In the genomic region with DNA sequence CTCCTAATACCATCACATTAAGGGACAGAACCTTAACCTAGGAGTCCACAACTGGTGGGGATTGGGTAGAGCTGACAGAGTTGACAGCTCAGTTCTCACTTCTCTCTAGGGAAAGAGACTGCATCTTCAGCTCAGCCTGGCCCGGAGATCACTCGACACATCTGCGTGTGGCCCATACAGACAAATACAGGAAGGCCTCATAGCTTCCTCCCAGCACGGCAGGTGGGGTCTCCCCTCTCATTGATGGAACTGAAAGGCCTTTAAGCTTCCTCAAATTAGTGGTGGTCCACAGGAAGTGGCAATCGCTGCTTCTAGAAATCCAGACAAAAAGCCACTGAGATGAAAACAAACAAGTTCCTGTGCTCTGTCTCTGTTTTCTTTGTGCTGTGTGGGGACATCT, we compare ENCODE assay signal across 14 mouse cellular contexts.
A peak's percentile ranks its signal among the peaks of the same experiment; 100 is the strongest.
DNase-seq lines count a peak whose midpoint lies in the region; ATAC-seq lines count a peak whose summit lies in the region.
"Had no signal": no experiment of that assay in that cellular context is flagged by ENCODE, and none has a peak within 500 bp of the region (broad histone marks: within the 10 kb centered on the region; RNA-seq: fewer than 3 reads in every experiment).

No protein-coding gene starts in this region.

- peak; percentile 78 for ATAC-seq in megakaryocyte, adult 5-6 weeks (ENCODE audit: poor library complexity, severe bottlenecking)
- ATAC-seq: intestine, embryonic 15.5 days; liver, embryonic 12.5 days had no signal

- intact Hi-C loops in gastrocnemius, postnatal 14 days (cut with DNase I; ENCODE audit: low total_unique reads), result no loop called here

- DNase-seq in lung, postnatal 36 days, result peak; percentile 19
- no peak for DNase-seq in lung, postnatal 14 days
- DNase-seq in spleen, postnatal 14 days (ENCODE audit: low spot score in 2 of 2), result peak; percentile 14 to 30
- DNase-seq in thymus, postnatal 4 days, result peak; percentile 32
- no peak for DNase-seq in right cerebral cortex, postnatal 4 days
- no peak for DNase-seq in gastrocnemius, postnatal 14 days
- DNase-seq in layer of hippocampus, postnatal 36 days, result no peak
- DNase-seq: adrenal gland, postnatal 14 days; cerebellum, adult 9-11 months; heart, postnatal 4 days; left cerebral cortex, postnatal 4 days had no signal

Comparison
In these comparisons a context has a peak if more than half of its experiments do, and no peak if none do; other contexts are left out.
1. DNase-seq: peak in lung, postnatal 36 days (single experiment), spleen, postnatal 14 days (2 of 2) and thymus, postnatal 4 days (single experiment); none in lung, postnatal 14 days (single experiment), right cerebral cortex, postnatal 4 days (single experiment), gastrocnemius, postnatal 14 days (single experiment) and layer of hippocampus, postnatal 36 days (0 of 2).